Mouse (Mus musculus) E14TG2a.4 (cell line): Measurements from ENCODE around the gene Pou2f2.

ENCODE experiments used
- CTCF ChIP-seq: conservative IDR thresholded peaks from 2 replicates; pipeline ENCODE4 v1.5.1; 2014; ENCODE audit warnings: low read length
- NANOG ChIP-seq: IDR thresholded peaks from 2 replicates; pipeline ENCODE4 v1.6.1; 2014; ENCODE audit warnings: borderline replicate concordance, low read length, mixed read lengths

DNA sequence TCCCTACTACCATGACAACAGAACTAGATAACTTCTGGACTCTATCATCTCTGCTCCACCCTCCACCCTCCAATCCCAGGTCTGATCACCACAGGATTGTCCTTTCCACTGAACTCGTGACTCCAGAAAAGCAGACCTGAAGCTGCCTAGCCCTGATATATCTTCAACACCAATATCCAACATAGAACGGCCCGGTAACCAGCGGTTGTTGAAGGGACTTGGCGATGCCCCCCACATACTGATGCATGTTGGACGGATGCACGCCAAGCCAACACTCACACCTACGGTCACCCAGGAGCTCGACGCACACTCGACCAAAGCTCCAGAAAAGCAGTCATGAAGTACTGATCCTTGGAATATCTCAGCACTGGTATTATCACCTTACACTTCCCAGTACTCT is 48.3 kb downstream of the Pou2f2 start:
- TF ChIP-seq CTCF (no peak), NANOG (no peak)
